Mouse (Mus musculus): ENCODE results near the gene Dock8. TPM values are rescaled to one million over a fixed set of nuclear protein-coding genes. Genes with fewer than 3 reads are reported as not detected.

Dock8 gene
- polyA plus RNA-seq, 1 experiment, result 9.2 TPM

GRCm38 (mm10) chr19:25123031-25123430 lies 123.7 kb downstream of the Dock8 start:
- DNase-seq (ENCODE audit: low read depth), result no peak

GRCm38 (mm10) chr19:25123461-25123860 lies 124.1 kb downstream of the Dock8 start:
- DNase-seq (ENCODE audit: low read depth), result no peak

GRCm38 (mm10) chr19:25132322-25132721 lies 133.0 kb downstream of the Dock8 start:
- no peak for DNase-seq (ENCODE audit: low read depth)

GRCm38 (mm10) chr19:25133959-25134358 lies 134.6 kb downstream of the Dock8 start:
- DNase-seq (ENCODE audit: low read depth), result no peak

- no peak for DNase-seq (ENCODE audit: low read depth)
These were observed 136.8 kb downstream of the Dock8 start for GRCm38 (mm10) chr19:25136171-25136570.

- DNase-seq (ENCODE audit: low read depth), result peak; percentile 54
These were observed 138.8 kb downstream of the Dock8 start for GRCm38 (mm10) chr19:25137907-25138820.

- DNase-seq (ENCODE audit: low read depth), result no peak
These were observed 145.0 kb downstream of the Dock8 start for GRCm38 (mm10) chr19:25144110-25145028.

- DNase-seq (ENCODE audit: low read depth), result no peak
These were observed 145.8 kb downstream of the Dock8 start for GRCm38 (mm10) chr19:25145116-25145515.

GRCm38 (mm10) chr19:25146122-25146521 lies 146.8 kb downstream of the Dock8 start:
- no peak for DNase-seq (ENCODE audit: low read depth)

GRCm38 (mm10) chr19:25149788-25150187 lies 150.5 kb downstream of the Dock8 start:
- DNase-seq (ENCODE audit: low read depth), result no peak

GRCm38 (mm10) chr19:25154506-25155178 lies 155.3 kb downstream of the Dock8 start:
- DNase-seq (ENCODE audit: low read depth), result no peak

GRCm38 (mm10) chr19:25155250-25155649 lies 155.9 kb downstream of the Dock8 start:
- DNase-seq (ENCODE audit: low read depth), result no peak

GRCm38 (mm10) chr19:25155709-25156108 lies 156.4 kb downstream of the Dock8 start:
- DNase-seq (ENCODE audit: low read depth), result no peak

- DNase-seq (ENCODE audit: low read depth), result no peak
These were observed 162.9 kb downstream of the Dock8 start for GRCm38 (mm10) chr19:25162270-25162669.

GRCm38 (mm10) chr19:25163426-25163825 lies 164.1 kb downstream of the Dock8 start:
- DNase-seq (ENCODE audit: low read depth), result no peak

- DNase-seq (ENCODE audit: low read depth), result no peak
These were observed 167.1 kb downstream of the Dock8 start for GRCm38 (mm10) chr19:25166412-25166811.

- no peak for DNase-seq (ENCODE audit: low read depth)
These were observed 172.1 kb downstream of the Dock8 start for GRCm38 (mm10) chr19:25171395-25171794.

- no peak for DNase-seq (ENCODE audit: low read depth)
These were observed 177.4 kb downstream of the Dock8 start for GRCm38 (mm10) chr19:25176746-25177145.

- no peak for DNase-seq (ENCODE audit: low read depth)
These were observed 180.7 kb downstream of the Dock8 start for GRCm38 (mm10) chr19:25180024-25180423.

- DNase-seq (ENCODE audit: low read depth), result no peak
These were observed 181.2 kb downstream of the Dock8 start for GRCm38 (mm10) chr19:25180547-25180946.

GRCm38 (mm10) chr19:25184076-25184475 lies 184.7 kb downstream of the Dock8 start:
- DNase-seq (ENCODE audit: low read depth), result no peak

GRCm38 (mm10) chr19:25186316-25186715 lies 187.0 kb downstream of the Dock8 start:
- no peak for DNase-seq (ENCODE audit: low read depth)

All from gonadal fat pad, adult 2 months (tissue).